Mouse (Mus musculus) hindbrain, postnatal 0 days (tissue): ENCODE data around the gene Auh. TPM values are rescaled to one million over a fixed set of nuclear protein-coding genes. Genes with fewer than 3 reads are reported as not detected.

Source experiments
- ATAC-seq: fragments of 200-750 bp; cut with Nextera tagmentation; 2 replicates; pipeline ENCODE4 v1.8.0; 2017; ENCODE audit warnings: mild to moderate bottlenecking, moderate TSS enrichment, moderate library complexity
- DNase-seq: peaks from one replicate; pipeline ENCODE4 v3.0.0-alpha.2; 2015; ENCODE audit warnings: low spot score
- H3K27ac ChIP-seq: fragments of 300-500 bp; sonication (generic); 2 replicates; pipeline ENCODE4 v1.5.1; 2014; ENCODE audit warnings: mild to moderate bottlenecking
- H3K27me3 ChIP-seq: fragments of 300-500 bp; sonication (generic); 2 replicates; pipeline ENCODE4 v1.6.1; 2014; ENCODE audit warnings: low read length, mixed read lengths; ENCODE audit not compliant: insufficient read depth
- H3K36me3 ChIP-seq: fragments of 300-500 bp; sonication (generic); 2 replicates; pipeline ENCODE4 v1.6.1; 2014; ENCODE audit warnings: low read length, mixed read lengths; ENCODE audit not compliant: insufficient read depth
- H3K4me1 ChIP-seq: fragments of 300-500 bp; sonication (generic); 2 replicates; pipeline ENCODE4 v1.6.1; 2014; ENCODE audit warnings: antibody characterized with exemption, low read length, mixed read lengths; ENCODE audit not compliant: insufficient read depth
- H3K4me2 ChIP-seq: fragments of 300-500 bp; sonication (generic); 2 replicates; pipeline ENCODE4 v1.6.1; 2014; ENCODE audit warnings: low read depth, mild to moderate bottlenecking, low read length, moderate library complexity, mixed read lengths
- H3K4me3 ChIP-seq: fragments of 300-500 bp; sonication (generic); 2 replicates; pipeline ENCODE4 v1.5.1; 2014; ENCODE audit warnings: low read length
- H3K9ac ChIP-seq: fragments of 300-500 bp; sonication (generic); replicated peaks from 2 replicates; pipeline ENCODE4 v1.6.1; 2014; ENCODE audit warnings: mild to moderate bottlenecking, low read length, moderate library complexity, mixed read lengths
- H3K9me3 ChIP-seq: fragments of 300-500 bp; sonication (generic); 2 replicates; pipeline ENCODE4 v1.6.1; 2016; ENCODE audit warnings: low read length, mixed read lengths
- CTCF ChIP-seq: IDR thresholded peaks from 2 replicates; pipeline ENCODE4 v1.5.1; 2016; ENCODE audit warnings: antibody characterized with exemption, control low read depth, low read depth
- WGBS: fragments of 180-500 bp; shearing (Covaris S2); extraction: QIAGEN DNeasy Blood & Tissue Kit; methylation state at CpG from one replicate; pipeline ENCODE4 v1.1.7; 2014; 5-methylcytosine and 5-hydroxymethylcytosine counted together
- polyA plus RNA-seq: library from polyadenylated mRNA; unstranded; fragments of >200 nt; fragmentation: Nextera tagmentation; extraction: Ambion mirVana; gene quantifications from 2 replicates; pipeline ENCODE4 v1.2.1, GENCODE M21; 2015
- total RNA-seq: library from RNA; depleted of rRNA; stranded (reverse); fragments of >200 nt; gene quantifications from 2 replicates; pipeline ENCODE4 v1.2.3, GENCODE M21; 2014

The Auh gene
- total and polyA plus RNA-seq, 2 experiments from 2014 or later = 39.3 to 65.9 TPM

DNA sequence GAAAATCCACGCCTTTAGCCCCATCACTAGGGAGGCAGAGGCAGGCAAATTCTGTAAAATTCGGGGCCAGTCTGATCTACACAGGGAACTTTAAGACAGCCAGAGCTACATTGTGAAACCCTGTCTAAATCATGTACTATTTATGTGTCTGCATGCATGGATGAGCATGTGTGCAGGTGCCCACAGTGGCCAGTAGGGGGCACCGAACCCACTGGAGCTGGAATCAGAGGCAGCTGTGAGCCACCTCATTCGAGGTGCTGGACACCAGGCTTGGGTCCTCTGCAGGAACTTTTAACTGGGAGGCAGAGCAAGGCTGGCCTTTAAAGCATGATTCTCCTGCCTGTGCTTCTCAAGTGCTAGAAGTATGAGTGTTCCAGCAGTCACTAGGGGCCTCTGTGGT, 96.3 kb downstream of the Auh start:
- no peak overlapping the region for H3K4me2 ChIP-seq

DNA sequence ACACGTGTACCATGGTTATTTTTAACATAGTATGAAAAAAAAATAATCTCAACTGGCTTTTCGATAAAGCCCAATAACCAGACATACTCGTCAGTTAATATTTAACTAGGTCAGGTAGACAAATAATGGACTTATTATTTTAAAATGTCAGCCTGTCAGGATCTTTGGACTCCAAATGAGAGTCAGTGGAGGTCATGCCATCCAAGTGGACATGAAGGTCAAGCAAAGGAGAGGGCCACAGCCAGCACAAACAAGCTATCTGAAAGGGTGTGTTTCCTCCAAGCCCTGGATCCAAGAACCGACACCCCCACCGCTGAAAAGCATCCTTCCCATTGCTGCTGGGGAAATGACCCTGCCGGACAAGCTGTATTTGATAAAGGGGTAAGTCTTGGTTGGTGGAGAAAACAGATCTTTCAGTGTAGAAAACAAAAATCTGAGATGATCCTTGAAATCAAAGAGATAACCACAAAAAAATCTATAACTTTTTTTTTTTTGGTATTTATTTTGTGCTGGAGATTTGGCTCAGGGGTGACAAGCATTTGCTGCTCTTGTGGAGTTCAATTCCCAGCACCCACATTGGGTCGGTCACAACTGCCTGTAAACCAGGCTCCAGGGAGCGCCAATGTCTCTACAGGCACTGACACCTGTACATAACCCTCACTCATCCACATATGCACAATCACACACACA, 96.9 kb downstream of the Auh start:
- no peak overlapping the region for H3K4me3 ChIP-seq
- H3K36me3 ChIP-seq = peaks cover 8% of the 10 kb centered on the region; the same call in 1 of the 2 replicates
- WGBS = 92% methylated on average over 8 of the region's 8 CpGs
- H3K27me3 ChIP-seq = no peaks in the 10 kb centered on the region
- DNase-seq (no peak), ATAC-seq (no peak)
- no peak overlapping the region for H3K9ac ChIP-seq
- H3K4me1 ChIP-seq = no peaks in the 10 kb centered on the region
- H3K9me3 ChIP-seq = no peaks in the 10 kb centered on the region
- no peak overlapping the region for H3K4me2 ChIP-seq
- no peak for TF ChIP-seq CTCF
- no peak overlapping the region for H3K27ac ChIP-seq

More for the DNA sequence above, 96.3 kb downstream of the Auh start:
- ATAC-seq (no peak), DNase-seq (no peak)
- peak; percentile 56 for TF ChIP-seq CTCF
- no peak overlapping the region for H3K27ac ChIP-seq
- H3K4me3 ChIP-seq = no peak overlapping the region
- H3K4me1 ChIP-seq = no peaks in the 10 kb centered on the region
- 73% methylated on average over 4 of the region's 4 CpGs for WGBS
- no peaks in the 10 kb centered on the region for H3K27me3 ChIP-seq
- H3K36me3 ChIP-seq = peaks cover 8% of the 10 kb centered on the region; the same call in 1 of the 2 replicates
- H3K9ac ChIP-seq = no peak overlapping the region
- no peaks in the 10 kb centered on the region for H3K9me3 ChIP-seq

DNA sequence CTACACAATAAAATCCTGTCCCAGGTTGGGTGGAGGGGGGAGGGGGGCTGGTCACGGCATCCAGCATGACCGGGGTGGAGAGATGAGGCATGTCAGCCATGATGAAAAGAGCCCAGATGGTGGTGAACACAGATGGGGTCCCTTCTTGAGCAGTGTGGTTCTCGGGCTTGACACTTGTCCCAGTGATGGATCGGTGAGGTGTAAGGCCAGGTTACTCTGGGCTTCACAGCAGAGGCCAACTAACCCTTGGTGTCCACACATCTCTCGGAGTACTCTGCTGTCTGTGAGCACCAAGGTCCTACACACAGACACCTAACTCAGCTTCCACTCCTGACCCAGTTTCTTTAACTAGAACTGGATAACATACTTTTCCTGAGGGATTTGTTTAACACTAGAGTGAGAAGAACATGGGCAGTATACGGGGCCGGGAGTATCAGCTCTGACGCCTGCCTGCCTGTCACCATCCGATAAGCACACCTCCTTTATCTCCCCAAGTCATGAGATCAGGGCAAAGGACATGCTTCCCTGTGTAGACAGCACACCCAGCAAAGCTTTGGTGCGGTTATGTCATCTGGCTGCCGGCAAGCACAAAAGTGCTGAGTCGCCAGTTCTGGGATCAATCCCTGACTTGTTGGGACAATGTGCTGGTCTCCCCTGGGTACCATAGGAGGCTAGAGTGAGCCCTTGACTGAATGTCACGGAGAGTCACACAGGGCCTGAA, 98.3 kb downstream of the Auh start:
- Histone ChIP-seq H3K27me3 (no peaks in the 10 kb centered on the region), H3K27ac (no peak overlapping the region), H3K4me2 (no peak overlapping the region), H3K4me3 (no peak overlapping the region), H3K4me1 (no peaks in the 10 kb centered on the region), H3K9me3 (no peaks in the 10 kb centered on the region), H3K36me3 (peaks cover 2% of the 10 kb centered on the region; the same call in 1 of the 2 replicates), H3K9ac (no peak overlapping the region)
- TF ChIP-seq CTCF = no peak
- ATAC-seq = no peak
- WGBS = 86% methylated on average over 13 of the region's 13 CpGs
- DNase-seq = no peak

DNA sequence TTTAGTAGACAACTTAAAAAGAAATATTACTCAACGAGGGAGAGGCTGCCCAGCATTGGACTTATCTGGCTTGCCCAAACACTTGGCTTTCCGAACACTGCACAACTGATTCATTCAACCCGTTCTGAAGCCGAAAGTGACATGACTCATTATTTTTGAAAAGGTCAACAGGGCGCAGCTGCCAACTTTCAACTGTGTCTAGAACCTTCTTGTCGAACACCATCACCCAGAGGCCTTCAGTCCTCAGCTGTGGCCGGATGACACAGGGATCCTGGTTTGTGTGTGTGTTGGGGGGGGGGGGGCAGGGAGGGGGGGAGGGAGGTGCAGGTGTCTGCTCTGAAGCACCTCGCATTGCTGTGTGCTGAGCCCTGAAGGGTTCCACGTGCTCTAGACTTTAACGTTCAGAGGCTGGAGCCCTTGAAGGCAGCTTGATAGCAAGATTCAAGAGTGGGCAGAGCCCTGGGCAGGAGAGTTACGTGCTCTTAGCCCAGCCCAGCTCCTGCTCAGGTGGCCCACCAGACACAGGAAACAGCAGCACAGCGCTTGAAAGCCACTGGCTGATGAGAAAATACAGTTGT, 100.4 kb downstream of the Auh start:
- no peak for ATAC-seq
- 74% methylated on average over 12 of the region's 12 CpGs for WGBS

DNA sequence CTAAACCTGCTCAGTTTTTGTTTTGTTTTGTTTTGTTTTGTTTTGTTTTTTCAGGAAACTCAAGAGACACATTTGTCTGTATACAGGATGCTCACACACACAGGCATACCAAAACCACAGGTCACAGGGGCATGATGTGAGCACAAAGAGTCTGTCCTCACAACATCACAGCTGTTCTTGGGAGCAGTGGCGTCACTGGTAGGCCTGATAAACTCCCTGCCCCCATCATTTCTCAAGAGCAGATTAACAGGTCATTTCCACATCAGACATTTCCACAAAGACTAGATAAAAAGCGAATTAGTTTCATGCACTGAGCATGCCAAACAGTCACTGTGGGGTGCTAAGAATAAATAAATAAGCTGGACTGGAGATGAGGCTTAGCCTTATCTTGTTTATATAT, 101.3 kb downstream of the Auh start:
- Histone ChIP-seq H3K9me3 (no peaks in the 10 kb centered on the region), H3K4me3 (no peak overlapping the region), H3K27me3 (no peaks in the 10 kb centered on the region), H3K36me3 (no peaks in the 10 kb centered on the region), H3K4me1 (no peaks in the 10 kb centered on the region), H3K4me2 (no peak overlapping the region), H3K9ac (no peak overlapping the region), H3K27ac (no peak overlapping the region)
- WGBS = 61% methylated on average over 2 of the region's 2 CpGs
- no peak for DNase-seq
- ATAC-seq = no peak
- no peak for TF ChIP-seq CTCF

More for the DNA sequence above, 100.4 kb downstream of the Auh start:
- TF ChIP-seq CTCF = no peak
- H3K9me3 ChIP-seq = no peaks in the 10 kb centered on the region
- no peak for DNase-seq
- no peaks in the 10 kb centered on the region for H3K4me1 ChIP-seq
- no peak overlapping the region for H3K9ac ChIP-seq
- H3K4me3 ChIP-seq = no peak overlapping the region
- H3K27ac ChIP-seq = no peak overlapping the region
- H3K27me3 ChIP-seq = no peaks in the 10 kb centered on the region
- no peak overlapping the region for H3K4me2 ChIP-seq
- H3K36me3 ChIP-seq = no peaks in the 10 kb centered on the region

DNA sequence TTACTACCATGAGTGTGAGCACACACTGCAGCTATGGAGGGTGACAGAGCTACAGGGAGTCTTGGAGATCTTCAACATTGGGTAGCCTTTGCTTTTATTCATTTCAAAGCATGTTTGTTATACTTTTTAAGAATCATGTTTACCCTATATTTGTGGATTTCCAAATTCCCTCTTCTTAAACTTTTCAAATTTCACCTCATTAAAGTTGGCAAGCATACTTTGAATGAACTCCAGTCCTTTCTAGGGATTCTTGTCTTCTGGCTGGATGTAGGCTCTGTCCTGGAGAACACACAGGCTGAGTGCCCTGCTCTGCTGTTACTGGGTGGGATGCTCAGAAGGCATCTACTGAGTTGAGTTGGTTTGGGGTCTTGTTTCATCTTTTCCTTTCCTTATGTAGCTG, 102.8 kb downstream of the Auh start:
- Histone ChIP-seq H3K4me2 (no peak overlapping the region), H3K36me3 (no peaks in the 10 kb centered on the region), H3K9me3 (no peaks in the 10 kb centered on the region), H3K27me3 (no peaks in the 10 kb centered on the region), H3K4me3 (no peak overlapping the region), H3K9ac (no peak overlapping the region), H3K27ac (no peak overlapping the region), H3K4me1 (0 out of 2 replicates have a peak, but pooled peaks cover 4% of the 10 kb centered on the region)
- DNase-seq (no peak), ATAC-seq (no peak)
- TF ChIP-seq CTCF = no peak
